Mouse (Mus musculus): Measurements from ENCODE around the gene Pgm1. TPM values are rescaled to one million over a fixed set of nuclear protein-coding genes. Genes with fewer than 3 reads are reported as not detected.

Gene Pgm1
- 59.6 TPM for polyA plus RNA-seq (2017; shearing (Covaris generic))

DNA sequence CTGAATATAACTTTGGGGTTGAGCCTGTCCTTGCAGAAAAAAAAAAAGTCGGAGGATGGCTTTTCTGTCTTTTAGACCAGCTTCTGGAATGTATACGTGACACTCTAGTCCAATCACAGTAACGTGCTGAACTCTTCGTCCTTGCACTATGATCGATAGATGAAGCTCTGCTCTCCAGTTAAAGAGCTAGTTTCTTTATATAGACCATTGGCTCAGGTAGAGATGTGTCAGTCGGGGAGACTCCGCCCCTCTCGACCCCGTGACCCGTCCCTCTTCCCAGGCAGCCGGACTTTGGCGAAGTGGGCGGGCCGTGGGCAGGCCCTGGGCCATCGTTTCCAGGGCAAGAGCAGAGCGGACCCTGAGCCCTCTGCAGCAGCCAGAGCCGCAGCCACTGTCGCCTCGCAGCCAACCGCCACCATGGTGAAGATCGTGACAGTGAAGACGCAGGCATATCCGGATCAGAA, at the start of gene Pgm1:
TSS of gene Pgm1 (plus strand) at position 266 of the 464 bp plus-strand sequence.

DNA sequence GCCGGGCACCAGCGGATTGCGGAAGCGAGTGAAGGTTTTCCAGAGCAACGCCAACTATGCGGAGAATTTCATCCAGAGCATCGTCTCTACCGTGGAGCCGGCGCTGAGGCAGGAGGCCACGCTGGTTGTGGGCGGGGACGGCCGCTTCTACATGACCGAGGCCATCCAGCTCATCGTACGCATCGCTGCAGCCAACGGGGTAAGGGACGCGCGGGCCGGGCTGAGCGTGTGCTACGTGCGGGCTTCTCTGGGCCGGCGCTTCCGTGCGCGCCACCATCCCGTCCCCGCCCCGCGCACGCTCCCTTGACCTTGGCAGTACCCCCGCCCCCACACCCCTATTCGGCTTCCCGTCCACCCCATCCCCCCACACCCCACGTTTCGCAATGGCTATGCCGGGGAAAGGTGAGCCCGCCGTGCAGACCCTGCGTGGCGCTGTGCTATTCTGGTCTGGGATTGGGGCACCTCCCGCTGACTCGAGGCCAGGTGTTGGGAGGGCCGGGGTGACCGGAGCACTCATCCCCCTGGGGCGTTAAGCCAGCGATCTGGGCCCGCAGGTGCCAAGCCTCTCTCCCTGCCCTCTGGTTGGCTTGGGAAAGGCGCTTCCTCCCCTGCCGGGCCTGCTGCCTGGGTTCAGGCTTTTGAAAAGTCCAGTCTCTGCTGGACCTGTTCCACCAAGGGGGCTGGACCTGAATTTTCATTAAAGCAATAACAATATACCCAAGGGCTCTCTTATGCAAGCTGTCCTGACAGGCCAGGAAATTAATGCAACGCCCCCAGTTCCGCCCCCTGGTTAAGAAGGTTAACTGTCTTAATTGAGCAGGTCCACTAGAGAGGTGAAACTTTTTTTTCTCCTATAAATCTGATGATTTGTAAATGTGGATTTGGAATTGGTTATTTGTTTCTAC, 651 bp downstream of the Pgm1 start, which contains the start of gene Itgb3bp:
TSS of gene Itgb3bp (minus strand) at position 201 of the 905 bp plus-strand sequence.

Other genes with a start within 250 kb of the Pgm1 start
- gene Alg6, start 213.8 kb upstream of the Pgm1 start, polyA plus RNA-seq (2017; shearing (Covaris generic)) = 10.5 TPM
- 6.0 TPM for gene Efcab7, start 100.2 kb upstream of the Pgm1 start, polyA plus RNA-seq (2017; shearing (Covaris generic))
- 36.6 TPM for gene Itgb3bp, start 399 bp downstream of the Pgm1 start, polyA plus RNA-seq (2017; shearing (Covaris generic))
- not detected for gene Ror1, start 166.4 kb downstream of the Pgm1 start, polyA plus RNA-seq (2017; shearing (Covaris generic))